Mouse (Mus musculus) lung, embryonic 14.5 days (tissue): ENCODE results near the gene Tmem258. TPM values are rescaled to one million over a fixed set of nuclear protein-coding genes. Genes with fewer than 3 reads are reported as not detected.

Experiments used
- ATAC-seq: fragments of 200-750 bp; cut with Nextera tagmentation; 2 replicates; pipeline ENCODE4 v1.8.0; 2017; ENCODE audit warnings: mild to moderate bottlenecking, moderate TSS enrichment, moderate library complexity; ENCODE audit not compliant: insufficient read depth
- DNase-seq: peaks from one replicate; pipeline ENCODE4 v3.0.0-alpha.2; 2015
- H3K27ac ChIP-seq: fragments of 300-500 bp; sonication (generic); 2 replicates; pipeline ENCODE4 v1.5.1; 2014; ENCODE audit warnings: low read depth, mild to moderate bottlenecking, moderate library complexity
- H3K27me3 ChIP-seq: fragments of 300-500 bp; sonication (generic); 2 replicates; pipeline ENCODE4 v1.6.1; 2014; ENCODE audit warnings: low read length, control low read depth; ENCODE audit not compliant: insufficient read depth
- H3K36me3 ChIP-seq: fragments of 300-500 bp; sonication (generic); 2 replicates; pipeline ENCODE4 v1.6.1; 2014; ENCODE audit warnings: control low read depth; ENCODE audit not compliant: insufficient read depth
- H3K4me1 ChIP-seq: fragments of 300-500 bp; sonication (generic); 2 replicates; pipeline ENCODE4 v1.6.1; 2014; ENCODE audit warnings: antibody characterized with exemption, control low read depth; ENCODE audit not compliant: insufficient read depth
- H3K4me2 ChIP-seq: fragments of 300-500 bp; sonication (generic); 2 replicates; pipeline ENCODE4 v1.6.1; 2014; ENCODE audit warnings: mild to moderate bottlenecking
- H3K4me3 ChIP-seq: fragments of 300-500 bp; sonication (generic); 2 replicates; pipeline ENCODE4 v1.5.1; 2014; ENCODE audit warnings: low read depth, low read length
- H3K9ac ChIP-seq: fragments of 300-500 bp; sonication (generic); 2 replicates; pipeline ENCODE4 v1.6.1; 2014
- H3K9me3 ChIP-seq: fragments of 300-500 bp; sonication (generic); 2 replicates; pipeline ENCODE4 v1.6.1; 2016; ENCODE audit warnings: low read depth, low read length, control low read depth
- CTCF ChIP-seq: IDR thresholded peaks from 2 replicates; pipeline ENCODE4 v1.5.1; 2016; ENCODE audit warnings: antibody characterized with exemption, low read depth
- WGBS: fragments of 180-500 bp; shearing (Covaris S2); extraction: QIAGEN DNeasy Blood & Tissue Kit; methylation state at CpG from one replicate; pipeline ENCODE4 v1.1.7; 2014; 5-methylcytosine and 5-hydroxymethylcytosine counted together
- polyA plus RNA-seq: library from polyadenylated mRNA; unstranded; fragments of >200 nt; fragmentation: Nextera tagmentation; extraction: Ambion mirVana; gene quantifications from 2 replicates; pipeline ENCODE4 v1.2.1, GENCODE M21; 2014

The Tmem258 gene
- polyA plus RNA-seq, 1 experiment from 2014 or later = 449 TPM

- ATAC-seq (no peak), DNase-seq (no peak)
- WGBS = 48% methylated on average over 7 of the region's 7 CpGs
- no peak overlapping the region for H3K9ac ChIP-seq
- H3K4me1 ChIP-seq = no peaks in the 10 kb centered on the region
- H3K4me2 ChIP-seq = no peak overlapping the region
- H3K36me3 ChIP-seq = peaks cover 99% of the 10 kb centered on the region
- no peaks in the 10 kb centered on the region for H3K27me3 ChIP-seq
- H3K9me3 ChIP-seq = no peaks in the 10 kb centered on the region
- H3K27ac ChIP-seq = no peak overlapping the region
- H3K4me3 ChIP-seq = no peak overlapping the region
- no peak for TF ChIP-seq CTCF
Observed at GRCm38 (mm10) chr19:10191326-10191725, 12.5 kb upstream of the Tmem258 start.

GRCm38 (mm10) chr19:10194337-10194736, 9.5 kb upstream of the Tmem258 start:
- Histone ChIP-seq H3K4me3 (no peak overlapping the region), H3K27ac (no peak overlapping the region), H3K9ac (no peak overlapping the region), H3K4me1 (no peaks in the 10 kb centered on the region), H3K9me3 (no peaks in the 10 kb centered on the region), H3K36me3 (peaks cover 96% of the 10 kb centered on the region), H3K4me2 (no peak overlapping the region), H3K27me3 (no peaks in the 10 kb centered on the region)
- WGBS = 79% methylated on average over 11 of the region's 11 CpGs
- DNase-seq (peak; percentile 9), ATAC-seq (no peak)
- TF ChIP-seq CTCF = peak; percentile 40

GRCm38 (mm10) chr19:10195252-10195651, 8.6 kb upstream of the Tmem258 start:
- H3K4me1 ChIP-seq = no peaks in the 10 kb centered on the region
- DNase-seq = no peak
- H3K27ac ChIP-seq = no peak overlapping the region
- TF ChIP-seq CTCF = no peak
- H3K9me3 ChIP-seq = no peaks in the 10 kb centered on the region
- no peak for ATAC-seq
- H3K4me3 ChIP-seq = no peak overlapping the region
- H3K36me3 ChIP-seq = peaks cover 96% of the 10 kb centered on the region
- H3K27me3 ChIP-seq = no peaks in the 10 kb centered on the region
- 75% methylated on average over 5 of the region's 5 CpGs for WGBS
- no peak overlapping the region for H3K9ac ChIP-seq
- H3K4me2 ChIP-seq = no peak overlapping the region

- no peaks in the 10 kb centered on the region for H3K27me3 ChIP-seq
- no peak overlapping the region for H3K27ac ChIP-seq
- H3K4me3 ChIP-seq = no peak overlapping the region
- no peak overlapping the region for H3K9ac ChIP-seq
- no peak for ATAC-seq
- no peak overlapping the region for H3K4me2 ChIP-seq
- no peaks in the 10 kb centered on the region for H3K4me1 ChIP-seq
- TF ChIP-seq CTCF = no peak
- DNase-seq = no peak
- H3K9me3 ChIP-seq = no peaks in the 10 kb centered on the region
- H3K36me3 ChIP-seq = peaks cover 93% of the 10 kb centered on the region
- 87% methylated on average over 4 of the region's 4 CpGs for WGBS
Observed at GRCm38 (mm10) chr19:10197130-10197529, 6.7 kb upstream of the Tmem258 start.

- 66% methylated on average over 2 of the region's 2 CpGs for WGBS
- Histone ChIP-seq H3K4me3 (no peak overlapping the region), H3K27me3 (no peaks in the 10 kb centered on the region), H3K27ac (no peak overlapping the region), H3K4me2 (no peak overlapping the region), H3K9me3 (no peaks in the 10 kb centered on the region), H3K36me3 (peaks cover 81% of the 10 kb centered on the region), H3K4me1 (no peaks in the 10 kb centered on the region), H3K9ac (no peak overlapping the region)
- no peak for TF ChIP-seq CTCF
- DNase-seq = no peak
- no peak for ATAC-seq
Observed at GRCm38 (mm10) chr19:10198286-10198685, 5.5 kb upstream of the Tmem258 start.

- ATAC-seq (peak; percentile 50; the same call in 1 of the 2 replicates), DNase-seq (peak; percentile 93)
- WGBS = 23% methylated on average over 3 of the region's 3 CpGs
Observed at GRCm38 (mm10) chr19:10198723-10199122, 5.1 kb upstream of the Tmem258 start.

GRCm38 (mm10) chr19:10203146-10203847, 517 bp upstream of the Tmem258 start:
- H3K4me2 ChIP-seq = peak overlapping the region; percentile 91
- H3K27me3 ChIP-seq = no peaks in the 10 kb centered on the region
- DNase-seq (no peak), ATAC-seq (peak; percentile 9; the same call in 1 of the 2 replicates)
- peak overlapping the region; percentile 79 for H3K4me3 ChIP-seq
- no peaks in the 10 kb centered on the region for H3K4me1 ChIP-seq
- H3K9ac ChIP-seq = peak overlapping the region; percentile 83
- H3K9me3 ChIP-seq = no peaks in the 10 kb centered on the region
- no peak for TF ChIP-seq CTCF
- H3K27ac ChIP-seq = peak overlapping the region; percentile 88
- peaks cover 59% of the 10 kb centered on the region for H3K36me3 ChIP-seq
- 1% methylated on average over 23 of the region's 23 CpGs for WGBS

More at GRCm38 (mm10) chr19:10198723-10199122, 5.1 kb upstream of the Tmem258 start:
- Histone ChIP-seq H3K4me1 (no peaks in the 10 kb centered on the region), H3K27me3 (no peaks in the 10 kb centered on the region), H3K36me3 (peaks cover 77% of the 10 kb centered on the region), H3K9ac (no peak overlapping the region), H3K4me2 (no peak overlapping the region), H3K4me3 (no peak overlapping the region), H3K9me3 (no peaks in the 10 kb centered on the region), H3K27ac (no peak overlapping the region)
- TF ChIP-seq CTCF = peak; percentile 95
